Mouse (Mus musculus) kidney, postnatal 14 days (tissue): ENCODE data around the gene Zdhhc16.

Experiments used
- DNase-seq: peaks from one replicate; pipeline ENCODE4 v3.0.0; 2022; ENCODE audit warnings: mixed read lengths

Zdhhc16 gene

GRCm38 (mm10) chr19:41991926-41992477 is 58.7 kb downstream of the Zdhhc16 start:
- DNase-seq = no peak

DNA sequence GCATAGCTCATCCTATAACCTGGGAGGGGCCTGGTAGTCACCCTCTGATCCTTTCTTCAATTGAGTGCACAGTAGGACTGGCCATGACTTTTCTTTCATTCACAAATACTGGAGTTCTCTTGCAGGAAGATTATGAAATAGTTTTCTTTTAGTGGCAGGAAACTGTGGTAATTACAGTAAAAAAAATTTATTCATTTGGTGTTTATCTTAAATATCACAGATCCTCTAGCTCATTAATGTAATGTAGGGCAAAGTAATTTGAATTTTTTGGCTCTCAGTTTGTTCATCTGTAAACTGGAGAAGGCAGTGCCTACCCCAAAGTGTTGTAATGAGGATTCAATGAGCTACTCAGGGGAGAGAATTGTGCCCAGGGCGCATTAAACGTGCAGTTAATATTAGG is 59.7 kb downstream of the Zdhhc16 start:
- no peak for DNase-seq

DNA sequence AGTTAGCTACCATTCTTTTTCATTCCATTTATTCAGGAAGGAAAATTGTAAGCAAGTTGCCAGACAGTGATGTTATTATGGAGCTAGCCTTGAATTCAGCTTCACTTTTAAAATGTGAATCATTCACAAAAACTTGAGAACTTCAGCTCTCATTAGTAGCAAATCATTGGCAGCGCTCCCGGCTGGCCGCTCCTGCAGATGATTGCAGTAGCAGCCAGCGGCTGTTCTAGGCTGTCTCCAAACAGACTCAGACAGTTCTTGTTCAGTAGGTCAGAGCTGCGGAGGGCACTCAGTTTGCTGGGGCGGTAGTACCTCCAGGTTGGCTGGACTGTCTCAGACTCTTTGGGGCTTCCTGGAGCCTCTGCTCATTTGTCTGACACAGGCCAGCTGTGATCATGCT is 60.2 kb downstream of the Zdhhc16 start:
- DNase-seq = peak; percentile 90
